Mouse (Mus musculus) kidney, postnatal 0 days (tissue): ENCODE measurements around the gene Scamp1. TPM values are rescaled to one million over a fixed set of nuclear protein-coding genes. Genes with fewer than 3 reads are reported as not detected.
"Not testable (repeated sequence)": the region's sequence is repeated elsewhere in the genome, so short reads cannot be mapped to it uniquely, and the experiment has no call there.

ENCODE experiments used
- ATAC-seq: fragments of 200-750 bp; cut with Nextera tagmentation; replicated peaks from 2 replicates; pipeline ENCODE4 v1.8.0; 2017; ENCODE audit warnings: low read depth, moderate number of reproducible peaks, moderate TSS enrichment, moderate library complexity; ENCODE audit not compliant: low FRiP score
- DNase-seq: peaks from one replicate; pipeline ENCODE4 v3.0.0-alpha.2; 2016; ENCODE audit warnings: low spot score
- H3K27ac ChIP-seq: fragments of 300-500 bp; sonication (generic); 2 replicates; pipeline ENCODE4 v1.5.1; 2014; ENCODE audit warnings: mild to moderate bottlenecking
- H3K27me3 ChIP-seq: fragments of 300-500 bp; sonication (generic); 2 replicates; pipeline ENCODE4 v1.6.1; 2014; ENCODE audit warnings: low read length, mixed read lengths; ENCODE audit not compliant: insufficient read depth
- H3K36me3 ChIP-seq: fragments of 300-500 bp; sonication (generic); 2 replicates; pipeline ENCODE4 v1.6.1; 2014; ENCODE audit warnings: low read length, mixed read lengths; ENCODE audit not compliant: insufficient read depth
- H3K4me1 ChIP-seq: fragments of 300-500 bp; sonication (generic); replicated peaks from 2 replicates; pipeline ENCODE4 v1.6.1; 2014; ENCODE audit warnings: antibody characterized with exemption, low read length, mixed read lengths; ENCODE audit not compliant: insufficient read depth
- H3K4me2 ChIP-seq: fragments of 300-500 bp; sonication (generic); 2 replicates; pipeline ENCODE4 v1.6.1; 2014; ENCODE audit warnings: mild to moderate bottlenecking, low read length, moderate library complexity, mixed read lengths
- H3K4me3 ChIP-seq: fragments of 300-500 bp; sonication (generic); replicated peaks from 2 replicates; pipeline ENCODE4 v1.5.1; 2014; ENCODE audit warnings: low read depth, low read length
- H3K9ac ChIP-seq: fragments of 300-500 bp; sonication (generic); 2 replicates; pipeline ENCODE4 v1.6.1; 2014; ENCODE audit warnings: low read depth, low read length
- H3K9me3 ChIP-seq: fragments of 300-500 bp; sonication (generic); replicated peaks from 2 replicates; pipeline ENCODE4 v1.6.1; 2016; ENCODE audit warnings: low read length, inconsistent platforms, mixed read lengths
- CTCF ChIP-seq: IDR thresholded peaks from 2 replicates; pipeline ENCODE4 v1.5.1; 2016; ENCODE audit warnings: antibody characterized with exemption, low read depth, mild to moderate bottlenecking, moderate library complexity
- WGBS: fragments of 180-500 bp; shearing (Covaris S2); extraction: QIAGEN DNeasy Blood & Tissue Kit; methylation state at CpG from one replicate; pipeline ENCODE4 v1.1.7; 2014; 5-methylcytosine and 5-hydroxymethylcytosine counted together
- polyA plus RNA-seq: library from polyadenylated mRNA; unstranded; fragments of >200 nt; fragmentation: Nextera tagmentation; extraction: Ambion mirVana; gene quantifications from 2 replicates; pipeline ENCODE4 v1.2.1, GENCODE M21; 2015

The Scamp1 gene
- polyA plus RNA-seq = 27.2 and 29.4 TPM in 2 replicates

DNA sequence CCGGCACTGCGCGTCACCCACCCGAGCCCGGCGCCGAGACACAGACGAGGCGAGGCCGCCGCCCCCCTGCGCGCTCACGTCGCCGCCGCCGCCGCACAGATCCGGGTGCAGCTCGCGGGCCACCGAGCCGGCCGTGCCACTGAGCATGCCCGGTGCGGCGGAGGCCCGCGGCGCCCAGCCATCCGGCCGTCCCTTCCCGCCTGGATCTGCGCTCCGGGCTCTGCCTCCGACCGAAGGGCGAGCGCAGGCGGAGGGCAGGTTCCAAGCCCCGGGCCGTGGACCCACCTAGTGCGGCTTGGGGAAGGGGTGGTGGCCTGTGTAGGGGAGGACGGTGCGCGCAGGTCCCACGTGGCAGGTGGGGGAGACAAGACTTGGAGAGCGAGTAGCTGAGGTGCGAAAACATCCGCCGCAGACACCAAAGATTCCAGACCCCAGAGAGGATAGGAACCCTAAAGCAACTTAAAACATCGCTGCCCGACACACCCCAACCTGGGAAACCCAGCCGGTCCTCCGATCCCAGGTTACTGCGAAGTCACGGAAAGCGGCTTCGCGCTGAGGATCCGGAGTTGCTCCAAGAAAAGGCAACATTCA lies at the start of gene Scamp1:
TSS of gene Scamp1 (minus strand) at position 577 of the 591 bp plus-strand sequence.
- no peaks in the 10 kb centered on the region for H3K27me3 ChIP-seq
- peak; percentile 96 for ATAC-seq
- under 1% methylated on average over 62 of the region's 62 CpGs for WGBS
- peaks cover 7% of the 10 kb centered on the region; the same call in 1 of the 2 replicates for H3K4me1 ChIP-seq
- H3K36me3 ChIP-seq = no peaks in the 10 kb centered on the region
- DNase-seq = peak; percentile 93
- H3K27ac ChIP-seq = peak within 1 kb of the TSS; percentile 84
- no peak for TF ChIP-seq CTCF
- H3K4me3 ChIP-seq = peak within 1 kb of the TSS; percentile 98
- H3K4me2 ChIP-seq = peak within 1 kb of the TSS; percentile 88
- H3K9me3 ChIP-seq = no peaks in the 10 kb centered on the region
- H3K9ac ChIP-seq = peak within 1 kb of the TSS; percentile 94

DNA sequence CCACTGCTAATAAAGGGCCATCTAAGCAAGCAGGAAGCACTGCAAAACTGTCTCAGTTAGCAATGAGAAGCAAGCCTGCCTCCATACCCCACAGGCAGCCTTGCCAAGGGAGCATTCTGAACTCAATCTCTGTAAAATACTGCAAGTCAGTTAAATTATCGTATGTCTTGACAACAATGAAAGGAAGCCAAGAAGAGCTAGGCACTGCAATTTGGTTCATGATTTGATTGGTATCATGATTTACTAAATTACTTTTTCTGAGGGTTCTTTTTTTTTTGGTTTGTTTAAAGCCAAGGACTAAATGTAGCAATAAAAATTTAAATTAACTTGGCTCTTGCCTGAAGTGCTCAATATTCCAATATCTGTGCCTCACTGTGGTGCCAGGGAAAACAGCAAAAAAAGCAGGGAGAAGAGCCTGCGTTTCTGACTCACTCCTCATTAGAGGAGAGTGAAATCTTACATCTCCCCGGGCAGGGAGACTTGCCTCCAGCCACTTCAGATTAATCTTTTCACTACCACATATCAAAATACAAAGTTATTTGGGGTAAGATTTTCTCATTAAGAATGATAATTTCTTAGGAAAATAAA lies 44.8 kb upstream of the Scamp1 start:
- WGBS = 61% methylated on average over 3 of the region's 3 CpGs
- no peak for ATAC-seq
- no peak for TF ChIP-seq CTCF

DNA sequence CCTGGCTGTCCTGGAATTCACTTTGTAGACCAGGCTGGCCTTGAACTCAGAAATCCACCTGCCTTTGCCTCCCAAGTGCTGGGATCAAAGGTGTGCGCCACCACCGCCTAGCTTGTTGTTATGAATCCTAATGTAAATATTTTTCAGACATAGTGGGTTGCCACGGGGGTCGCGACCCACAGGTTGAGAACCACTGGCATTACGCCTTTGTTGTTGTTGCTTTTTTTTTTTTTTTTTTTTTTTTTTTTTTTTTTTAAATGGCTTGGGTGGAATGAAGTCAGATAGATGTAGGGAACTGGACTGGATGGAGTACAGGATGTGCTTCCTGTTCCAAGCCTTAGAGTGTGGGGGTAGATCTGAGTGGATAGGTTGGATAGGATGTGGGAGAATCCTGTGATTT lies 43.3 kb upstream of the Scamp1 start:
- H3K4me3 ChIP-seq, H3K4me2 ChIP-seq, H3K4me1 ChIP-seq, H3K27me3 ChIP-seq, H3K36me3 ChIP-seq, DNase-seq, H3K9me3 ChIP-seq, H3K9ac ChIP-seq, H3K27ac ChIP-seq, ATAC-seq: not testable (repeated sequence)
- 96% methylated on average over 6 of the region's 6 CpGs for WGBS

More for the DNA sequence above, 44.8 kb upstream of the Scamp1 start:
- no peaks in the 10 kb centered on the region for H3K27me3 ChIP-seq
- no peak overlapping the region for H3K4me3 ChIP-seq
- H3K4me2 ChIP-seq = no peak overlapping the region
- H3K9me3 ChIP-seq = no peaks in the 10 kb centered on the region
- no peaks in the 10 kb centered on the region; the same call in 1 of the 2 replicates for H3K4me1 ChIP-seq
- no peak for DNase-seq
- H3K36me3 ChIP-seq = no peaks in the 10 kb centered on the region
- no peak overlapping the region for H3K27ac ChIP-seq
- H3K9ac ChIP-seq = no peak overlapping the region

DNA sequence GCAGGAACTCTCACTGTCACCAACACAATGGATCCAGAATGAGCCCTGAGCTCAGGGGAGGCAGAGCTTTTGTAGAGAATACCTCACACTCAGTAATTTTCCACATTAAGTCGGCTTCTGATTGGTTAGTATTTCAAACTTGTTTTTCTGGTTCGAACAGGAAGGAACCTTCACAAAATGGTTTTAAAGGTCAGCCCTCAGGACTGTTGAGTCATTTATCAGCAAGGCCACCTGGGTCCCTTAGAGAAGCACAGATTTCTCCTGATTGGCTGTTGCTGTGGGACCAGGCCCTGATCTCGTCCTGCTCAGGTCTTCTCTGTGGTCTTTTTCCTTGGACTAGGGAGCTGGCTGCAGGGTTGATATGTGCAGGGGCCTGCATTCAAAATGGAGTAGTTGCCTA lies 42.4 kb upstream of the Scamp1 start:
- Histone ChIP-seq H3K4me2 (no peak overlapping the region), H3K27ac (peak overlapping the region; percentile 64), H3K4me3 (no peak overlapping the region), H3K9ac (no peak overlapping the region), H3K36me3 (no peaks in the 10 kb centered on the region), H3K9me3 (no peaks in the 10 kb centered on the region), H3K4me1 (no peaks in the 10 kb centered on the region; the same call in 1 of the 2 replicates), H3K27me3 (no peaks in the 10 kb centered on the region)
- ATAC-seq (no peak; the same call in 1 of the 2 replicates), DNase-seq (peak; percentile 52)
- TF ChIP-seq CTCF = no peak
- WGBS = 39% methylated on average over 3 of the region's 3 CpGs

DNA sequence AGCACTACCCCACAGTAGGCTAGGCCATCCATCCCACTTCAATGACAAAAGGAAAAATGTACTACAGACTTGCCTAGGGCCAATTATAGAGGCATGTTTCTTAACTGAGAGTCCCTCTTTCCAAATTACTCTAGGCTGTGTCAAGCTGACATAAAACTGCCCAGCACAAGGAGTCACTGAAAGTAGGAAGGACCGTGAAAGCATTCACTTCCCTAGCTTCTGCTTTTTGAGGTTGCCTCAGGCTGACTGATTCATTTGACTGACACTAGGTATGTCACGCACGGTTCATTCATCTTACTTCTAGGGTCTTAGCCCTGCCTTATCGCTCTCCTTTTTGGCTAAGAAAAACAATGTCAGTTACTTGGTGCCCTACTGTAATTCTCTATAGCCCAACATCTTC lies 36.8 kb upstream of the Scamp1 start:
- DNase-seq (no peak), ATAC-seq (no peak)
- WGBS = 86% methylated on average over 4 of the region's 4 CpGs
- Histone ChIP-seq H3K27me3 (no peaks in the 10 kb centered on the region), H3K4me3 (no peak overlapping the region), H3K27ac (no peak overlapping the region), H3K36me3 (no peaks in the 10 kb centered on the region), H3K4me2 (no peak overlapping the region), H3K9me3 (no peaks in the 10 kb centered on the region), H3K4me1 (no peaks in the 10 kb centered on the region; the same call in 1 of the 2 replicates), H3K9ac (no peak overlapping the region)
- no peak for TF ChIP-seq CTCF

DNA sequence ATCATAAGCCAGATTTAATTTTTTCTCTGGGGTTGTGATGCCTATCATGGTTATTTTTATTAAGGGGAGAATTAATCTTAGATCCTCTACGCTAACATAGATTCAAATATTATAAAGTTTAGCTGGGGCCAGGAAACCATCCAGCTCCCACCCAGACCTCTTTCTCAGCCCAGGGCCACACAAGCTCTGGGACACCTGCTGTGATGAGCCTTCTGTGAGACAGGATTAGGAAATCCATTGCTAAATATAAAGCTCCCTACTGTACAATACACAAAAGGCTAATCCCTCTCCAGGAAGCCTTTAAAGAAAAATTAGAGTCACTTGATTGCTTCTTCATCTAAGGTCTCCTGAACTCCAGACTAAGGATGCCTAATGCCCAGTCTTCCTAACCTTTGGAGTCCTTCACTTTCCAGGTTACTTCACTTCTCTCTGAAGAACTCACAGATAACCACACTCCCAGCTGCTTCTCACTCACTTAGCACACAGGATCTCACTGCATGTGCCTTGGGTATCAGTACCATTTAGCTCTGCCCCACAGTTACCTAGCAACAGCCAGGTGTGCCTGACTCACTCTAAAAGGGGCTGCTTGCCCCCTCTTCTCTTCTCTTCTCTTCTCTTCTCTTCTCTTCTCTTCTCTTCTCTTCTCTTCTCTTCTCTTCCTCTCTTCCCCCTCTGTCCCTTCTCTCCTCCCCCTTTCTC lies 35.6 kb upstream of the Scamp1 start:
- no peaks in the 10 kb centered on the region for H3K4me1 ChIP-seq
- no peak overlapping the region for H3K4me2 ChIP-seq
- TF ChIP-seq CTCF = no peak
- H3K4me3 ChIP-seq = no peak overlapping the region
- no peak overlapping the region for H3K9ac ChIP-seq
- H3K9me3 ChIP-seq = no peaks in the 10 kb centered on the region
- no peak for DNase-seq
- 72% methylated on average over 1 of the region's 1 CpGs for WGBS
- no peaks in the 10 kb centered on the region for H3K27me3 ChIP-seq
- H3K27ac ChIP-seq = no peak overlapping the region
- H3K36me3 ChIP-seq = no peaks in the 10 kb centered on the region
- no peak for ATAC-seq
